Mouse (Mus musculus) ES-Bruce4 (cell line): Measurements from ENCODE around the gene Gm28308. TPM values are rescaled to one million over a fixed set of nuclear protein-coding genes. Genes with fewer than 3 reads are reported as not detected.

ENCODE experiments used
- H3K27ac ChIP-seq: 2 replicates; pipeline ENCODE4 v1.5.1; 2012; ENCODE audit warnings: low read length, inconsistent platforms; ENCODE audit not compliant: insufficient read depth
- H3K27me3 ChIP-seq: 2 replicates; pipeline ENCODE4 v1.6.1; 2012; ENCODE audit warnings: mild to moderate bottlenecking, low read length, inconsistent platforms; ENCODE audit not compliant: control insufficient read depth, poor library complexity, insufficient read depth, severe bottlenecking
- H3K36me3 ChIP-seq: 2 replicates; pipeline ENCODE4 v1.6.1; 2012; ENCODE audit warnings: inconsistent platforms, mild to moderate bottlenecking, low read length, moderate library complexity; ENCODE audit not compliant: control insufficient read depth, poor library complexity, insufficient read depth, severe bottlenecking
- H3K4me1 ChIP-seq: one replicate; pipeline ENCODE4 v1.8.1; 2011; ENCODE audit warnings: low read length; ENCODE audit not compliant: control insufficient read depth, insufficient read depth
- H3K4me3 ChIP-seq: 2 replicates; pipeline ENCODE4 v1.5.1; 2011; ENCODE audit warnings: low read depth, mild to moderate bottlenecking, low read length
- H3K9ac ChIP-seq: 2 replicates; pipeline ENCODE4 v1.6.1; 2012; ENCODE audit warnings: low read depth, mild to moderate bottlenecking, inconsistent platforms; ENCODE audit not compliant: poor library complexity, severe bottlenecking
- H3K9me3 ChIP-seq: replicated peaks from 2 replicates; pipeline ENCODE4 v1.6.1; 2012; ENCODE audit warnings: mild to moderate bottlenecking, low read length, inconsistent platforms; ENCODE audit not compliant: control insufficient read depth, poor library complexity, insufficient read depth, severe bottlenecking
- CTCF ChIP-seq: IDR thresholded peaks from one replicate; pipeline ENCODE4 v1.8.1; 2011; ENCODE audit warnings: low read depth, low read length
- EP300 ChIP-seq: IDR thresholded peaks from 2 replicates; pipeline ENCODE4 v1.6.1; 2011; ENCODE audit warnings: low read depth, low read length; ENCODE audit not compliant: insufficient read depth
- POLR2A ChIP-seq: IDR thresholded peaks from one replicate; pipeline ENCODE4 v1.8.1; 2011; ENCODE audit warnings: low read length; ENCODE audit not compliant: insufficient read depth
- polyA plus RNA-seq: library from polyadenylated mRNA; stranded (reverse); fragments of >200 nt; gene quantifications from 2 replicates; pipeline ENCODE4 v1.2.4, GENCODE M21; 2011; ENCODE audit warnings: low read depth; ENCODE audit not compliant: missing spikeins, insufficient read depth, insufficient read length

Gm28308 gene
- polyA plus RNA-seq, 1 experiment: not detected

GRCm38 (mm10) chr6:52180726-52181125, 32.4 kb downstream of the Gm28308 start:
- no peak for TF ChIP-seq POLR2A
- TF ChIP-seq CTCF: no peak
- TF ChIP-seq EP300: no peak
- H3K36me3 ChIP-seq: no peaks in the 10 kb centered on the region
- H3K9me3 ChIP-seq: no peaks in the 10 kb centered on the region
- H3K27ac ChIP-seq: no peak overlapping the region
- peaks cover 34% of the 10 kb centered on the region for H3K27me3 ChIP-seq
- no peak overlapping the region for H3K4me3 ChIP-seq
- no peaks in the 10 kb centered on the region for H3K4me1 ChIP-seq
- H3K9ac ChIP-seq: no peak overlapping the region

- Histone ChIP-seq H3K9me3 (no peaks in the 10 kb centered on the region), H3K4me1 (no peaks in the 10 kb centered on the region), H3K27me3 (peaks cover 37% of the 10 kb centered on the region), H3K27ac (no peak overlapping the region), H3K36me3 (no peaks in the 10 kb centered on the region), H3K4me3 (no peak overlapping the region), H3K9ac (no peak overlapping the region)
- TF ChIP-seq CTCF (no peak), EP300 (no peak), POLR2A (no peak)
Observed at GRCm38 (mm10) chr6:52180213-52180710, 32.9 kb downstream of the Gm28308 start.

GRCm38 (mm10) chr6:52179690-52180089, 33.4 kb downstream of the Gm28308 start:
- H3K4me1 ChIP-seq: no peaks in the 10 kb centered on the region
- H3K4me3 ChIP-seq: no peak overlapping the region
- no peak overlapping the region for H3K27ac ChIP-seq
- no peaks in the 10 kb centered on the region for H3K9me3 ChIP-seq
- TF ChIP-seq POLR2A (no peak), EP300 (no peak), CTCF (no peak)
- no peaks in the 10 kb centered on the region for H3K36me3 ChIP-seq
- peaks cover 39% of the 10 kb centered on the region for H3K27me3 ChIP-seq
- no peak overlapping the region for H3K9ac ChIP-seq

- TF ChIP-seq EP300: no peak
- peaks cover 39% of the 10 kb centered on the region for H3K27me3 ChIP-seq
- no peak overlapping the region for H3K9ac ChIP-seq
- no peaks in the 10 kb centered on the region for H3K4me1 ChIP-seq
- H3K36me3 ChIP-seq: no peaks in the 10 kb centered on the region
- H3K4me3 ChIP-seq: no peak overlapping the region
- no peaks in the 10 kb centered on the region for H3K9me3 ChIP-seq
- no peak overlapping the region for H3K27ac ChIP-seq
Observed at GRCm38 (mm10) chr6:52178918-52179665, 34.0 kb downstream of the Gm28308 start.

- H3K27ac ChIP-seq: no peak overlapping the region
- no peaks in the 10 kb centered on the region for H3K36me3 ChIP-seq
- no peaks in the 10 kb centered on the region for H3K4me1 ChIP-seq
- H3K27me3 ChIP-seq: peaks cover 48% of the 10 kb centered on the region
- TF ChIP-seq EP300: no peak
- TF ChIP-seq CTCF: no peak
- no peak for TF ChIP-seq POLR2A
- no peaks in the 10 kb centered on the region for H3K9me3 ChIP-seq
- H3K4me3 ChIP-seq: no peak overlapping the region
- H3K9ac ChIP-seq: no peak overlapping the region
Observed at GRCm38 (mm10) chr6:52177806-52178205, 35.3 kb downstream of the Gm28308 start.

GRCm38 (mm10) chr6:52177061-52177735, 35.9 kb downstream of the Gm28308 start, which contains the start of gene 5730596B20Rik:
TSS of gene 5730596B20Rik (plus strand) at chr6:52177498.
- H3K4me1 ChIP-seq: no peaks in the 10 kb centered on the region
- H3K4me3 ChIP-seq: no peak within 1 kb of the TSS
- H3K9ac ChIP-seq: no peak within 1 kb of the TSS

More at GRCm38 (mm10) chr6:52177061-52177735, 35.9 kb downstream of the Gm28308 start, which contains the start of gene 5730596B20Rik:
- no peak for TF ChIP-seq CTCF
- no peak for TF ChIP-seq EP300
- TF ChIP-seq POLR2A: no peak
- no peaks in the 10 kb centered on the region for H3K9me3 ChIP-seq
- no peaks in the 10 kb centered on the region for H3K36me3 ChIP-seq
- H3K27ac ChIP-seq: no peak within 1 kb of the TSS
- H3K27me3 ChIP-seq: peaks cover 48% of the 10 kb centered on the region
